Mouse (Mus musculus) heart, embryonic 16.5 days (tissue): ENCODE measurements around the gene Camkmt. TPM values are rescaled to one million over a fixed set of nuclear protein-coding genes. Genes with fewer than 3 reads are reported as not detected.

Experiments used
- ATAC-seq: fragments of 200-750 bp; cut with Nextera tagmentation; replicated peaks from 2 replicates; pipeline ENCODE4 v1.8.0; 2017; ENCODE audit warnings: moderate number of reproducible peaks; ENCODE audit not compliant: insufficient read depth, low FRiP score; ENCODE audit errors: extremely low read depth
- H3K27ac ChIP-seq: fragments of 300-500 bp; sonication (generic); 2 replicates; pipeline ENCODE4 v1.5.1; 2014; ENCODE audit warnings: mild to moderate bottlenecking, low read length, control low read depth, moderate library complexity
- H3K27me3 ChIP-seq: fragments of 300-500 bp; sonication (generic); 2 replicates; pipeline ENCODE4 v1.6.1; 2014; ENCODE audit warnings: low read length, mixed read lengths; ENCODE audit not compliant: control insufficient read depth, insufficient read depth
- H3K36me3 ChIP-seq: fragments of 300-500 bp; sonication (generic); 2 replicates; pipeline ENCODE4 v1.6.1; 2014; ENCODE audit not compliant: control insufficient read depth, insufficient read depth
- H3K4me1 ChIP-seq: fragments of 300-500 bp; sonication (generic); 2 replicates; pipeline ENCODE4 v1.6.1; 2014; ENCODE audit warnings: low read length, mixed read lengths; ENCODE audit not compliant: control insufficient read depth, insufficient read depth
- H3K4me2 ChIP-seq: fragments of 300-500 bp; sonication (generic); 2 replicates; pipeline ENCODE4 v1.6.1; 2014; ENCODE audit warnings: low read depth, mild to moderate bottlenecking, control low read depth, low read length
- H3K4me3 ChIP-seq: fragments of 300-500 bp; sonication (generic); 2 replicates; pipeline ENCODE4 v1.5.1; 2014; ENCODE audit warnings: mild to moderate bottlenecking, control low read depth, low read length
- H3K9ac ChIP-seq: fragments of 300-500 bp; sonication (generic); 2 replicates; pipeline ENCODE4 v1.6.1; 2014; ENCODE audit warnings: low read length, control low read depth
- H3K9me3 ChIP-seq: fragments of 300-500 bp; sonication (generic); replicated peaks from 2 replicates; pipeline ENCODE4 v1.6.1; 2016; ENCODE audit warnings: low read length; ENCODE audit not compliant: control insufficient read depth
- WGBS: fragments of 180-500 bp; shearing (Covaris S2); extraction: QIAGEN DNeasy Blood & Tissue Kit; methylation state at CpG from one replicate; pipeline ENCODE4 v1.1.7; 2014; 5-methylcytosine and 5-hydroxymethylcytosine counted together
- polyA plus RNA-seq: library from polyadenylated mRNA; unstranded; fragments of >200 nt; fragmentation: Nextera tagmentation; extraction: Ambion mirVana; gene quantifications from 2 replicates; pipeline ENCODE4 v1.2.1, GENCODE M21; 2015

Gene Camkmt
- polyA plus RNA-seq, 1 experiment from 2014 or later: 6.7 TPM

- Histone ChIP-seq H3K9me3 (peaks cover 12% of the 10 kb centered on the region), H3K36me3 (peaks cover 18% of the 10 kb centered on the region), H3K4me3 (no peak overlapping the region), H3K4me2 (no peak overlapping the region), H3K27me3 (no peaks in the 10 kb centered on the region), H3K27ac (no peak overlapping the region), H3K9ac (no peak overlapping the region), H3K4me1 (no peaks in the 10 kb centered on the region)
- no peak for ATAC-seq
- WGBS: 87% methylated on average over 3 of the region's 3 CpGs
Observed at GRCm38 (mm10) chr17:85100232-85100631, 9.9 kb downstream of the Camkmt start.

- Histone ChIP-seq H3K4me2 (no peak overlapping the region), H3K9me3 (peaks cover 12% of the 10 kb centered on the region), H3K9ac (no peak overlapping the region), H3K27ac (no peak overlapping the region), H3K27me3 (no peaks in the 10 kb centered on the region), H3K36me3 (peaks cover 18% of the 10 kb centered on the region), H3K4me3 (no peak overlapping the region), H3K4me1 (no peaks in the 10 kb centered on the region)
- no peak for ATAC-seq
- WGBS: 80% methylated on average over 7 of the region's 7 CpGs
Observed at GRCm38 (mm10) chr17:85101751-85102150, 11.4 kb downstream of the Camkmt start.

GRCm38 (mm10) chr17:85103310-85103709 lies 13.0 kb downstream of the Camkmt start:
- Histone ChIP-seq H3K4me2 (no peak overlapping the region), H3K27me3 (no peaks in the 10 kb centered on the region), H3K27ac (no peak overlapping the region), H3K4me3 (no peak overlapping the region), H3K36me3 (peaks cover 6% of the 10 kb centered on the region), H3K4me1 (no peaks in the 10 kb centered on the region), H3K9me3 (peaks cover 9% of the 10 kb centered on the region), H3K9ac (no peak overlapping the region)
- WGBS: 50% methylated on average over 2 of the region's 2 CpGs
- ATAC-seq: no peak

DNA sequence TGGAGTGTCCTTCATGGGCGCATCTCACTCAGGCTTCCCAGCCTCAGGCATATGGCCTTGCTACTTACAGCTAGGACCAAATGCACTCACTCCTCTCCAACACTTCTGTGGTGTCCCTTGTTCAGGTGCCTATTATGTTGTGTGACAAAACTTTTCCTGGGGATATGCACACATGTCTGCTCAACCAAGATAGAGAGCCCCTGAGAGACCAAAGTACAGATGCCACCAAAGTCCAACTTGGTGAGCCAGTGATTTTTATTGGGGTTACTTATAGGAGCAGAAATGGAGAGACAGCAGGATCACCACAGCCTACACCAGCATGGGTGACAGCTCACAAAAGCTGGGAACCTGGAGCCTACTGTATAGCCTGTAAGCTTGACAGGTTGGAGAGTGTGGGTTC lies 20.3 kb downstream of the Camkmt start:
- 100% methylated on average over 1 of the region's 1 CpGs for WGBS
- H3K27me3 ChIP-seq: no peaks in the 10 kb centered on the region
- ATAC-seq: no peak
- no peak overlapping the region for H3K4me2 ChIP-seq
- no peaks in the 10 kb centered on the region; the same call in 1 of the 2 replicates for H3K9me3 ChIP-seq
- H3K4me1 ChIP-seq: no peaks in the 10 kb centered on the region
- H3K4me3 ChIP-seq: no peak overlapping the region
- no peak overlapping the region for H3K9ac ChIP-seq
- H3K36me3 ChIP-seq: no peaks in the 10 kb centered on the region
- H3K27ac ChIP-seq: no peak overlapping the region

- Histone ChIP-seq H3K4me2 (no peak overlapping the region), H3K4me3 (no peak overlapping the region), H3K4me1 (no peaks in the 10 kb centered on the region), H3K27me3 (no peaks in the 10 kb centered on the region), H3K9me3 (no peaks in the 10 kb centered on the region; the same call in 1 of the 2 replicates), H3K9ac (no peak overlapping the region), H3K27ac (no peak overlapping the region), H3K36me3 (no peaks in the 10 kb centered on the region)
- ATAC-seq: no peak
- WGBS: 79% methylated on average over 8 of the region's 8 CpGs
Observed at GRCm38 (mm10) chr17:85113441-85113840, 23.1 kb downstream of the Camkmt start.

DNA sequence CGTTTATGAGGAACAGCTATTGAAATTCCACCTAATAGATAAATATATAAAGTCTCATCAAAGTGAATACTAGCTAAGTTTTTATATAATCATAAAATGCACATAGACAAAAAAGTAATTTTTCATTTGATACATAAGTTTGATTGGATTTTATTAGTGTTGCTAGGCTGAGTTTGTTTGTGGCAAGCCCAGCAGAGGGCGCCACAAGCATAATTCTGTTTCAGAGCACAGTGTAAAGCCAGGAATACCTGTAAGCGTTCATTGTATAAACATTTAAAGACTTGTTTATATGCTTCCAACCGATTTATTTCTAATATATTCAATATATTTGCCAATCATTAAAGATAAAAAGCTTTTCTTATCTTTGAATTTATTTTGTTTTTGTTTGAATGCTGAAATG lies 26.3 kb downstream of the Camkmt start:
- Histone ChIP-seq H3K4me3 (no peak overlapping the region), H3K4me1 (peaks cover 6% of the 10 kb centered on the region), H3K9ac (no peak overlapping the region), H3K36me3 (no peaks in the 10 kb centered on the region), H3K27me3 (no peaks in the 10 kb centered on the region), H3K27ac (no peak overlapping the region), H3K4me2 (no peak overlapping the region), H3K9me3 (no peaks in the 10 kb centered on the region)
- no peak for ATAC-seq
- WGBS: 29% methylated on average over 4 of the region's 4 CpGs

DNA sequence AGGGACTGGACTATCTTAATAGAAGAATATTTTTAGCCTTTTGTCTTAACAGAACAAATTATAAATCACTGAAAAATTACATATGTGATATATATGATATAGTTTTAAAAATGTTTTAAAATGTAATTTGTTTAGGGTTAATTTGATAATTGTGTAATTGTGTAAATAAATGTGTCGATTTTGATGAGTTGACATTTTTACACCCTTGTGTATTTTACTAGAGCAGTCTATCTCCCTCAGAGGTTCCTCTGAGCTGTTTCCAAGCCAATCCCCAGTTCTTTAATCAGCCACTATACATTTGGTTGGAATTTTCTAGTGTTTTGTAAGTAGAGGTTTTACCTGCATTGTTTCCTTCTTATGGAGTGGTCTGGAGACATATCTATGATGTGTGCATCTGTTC lies 48.0 kb downstream of the Camkmt start:
- H3K4me2 ChIP-seq: no peak overlapping the region
- H3K27me3 ChIP-seq: no peaks in the 10 kb centered on the region
- no peaks in the 10 kb centered on the region for H3K4me1 ChIP-seq
- H3K36me3 ChIP-seq: no peaks in the 10 kb centered on the region
- ATAC-seq: no peak
- H3K9ac ChIP-seq: no peak overlapping the region
- WGBS: 72% methylated on average over 1 of the region's 1 CpGs
- no peak overlapping the region for H3K27ac ChIP-seq
- H3K9me3 ChIP-seq: no peaks in the 10 kb centered on the region
- H3K4me3 ChIP-seq: no peak overlapping the region

- no peaks in the 10 kb centered on the region for H3K9me3 ChIP-seq
- H3K9ac ChIP-seq: no peak overlapping the region
- no peak overlapping the region for H3K4me2 ChIP-seq
- WGBS: 75% methylated on average over 3 of the region's 3 CpGs
- no peak for ATAC-seq
- H3K27me3 ChIP-seq: no peaks in the 10 kb centered on the region
- H3K4me3 ChIP-seq: no peak overlapping the region
- no peaks in the 10 kb centered on the region for H3K4me1 ChIP-seq
- no peaks in the 10 kb centered on the region for H3K36me3 ChIP-seq
- H3K27ac ChIP-seq: no peak overlapping the region
Observed at GRCm38 (mm10) chr17:85141621-85142020, 51.3 kb downstream of the Camkmt start.

DNA sequence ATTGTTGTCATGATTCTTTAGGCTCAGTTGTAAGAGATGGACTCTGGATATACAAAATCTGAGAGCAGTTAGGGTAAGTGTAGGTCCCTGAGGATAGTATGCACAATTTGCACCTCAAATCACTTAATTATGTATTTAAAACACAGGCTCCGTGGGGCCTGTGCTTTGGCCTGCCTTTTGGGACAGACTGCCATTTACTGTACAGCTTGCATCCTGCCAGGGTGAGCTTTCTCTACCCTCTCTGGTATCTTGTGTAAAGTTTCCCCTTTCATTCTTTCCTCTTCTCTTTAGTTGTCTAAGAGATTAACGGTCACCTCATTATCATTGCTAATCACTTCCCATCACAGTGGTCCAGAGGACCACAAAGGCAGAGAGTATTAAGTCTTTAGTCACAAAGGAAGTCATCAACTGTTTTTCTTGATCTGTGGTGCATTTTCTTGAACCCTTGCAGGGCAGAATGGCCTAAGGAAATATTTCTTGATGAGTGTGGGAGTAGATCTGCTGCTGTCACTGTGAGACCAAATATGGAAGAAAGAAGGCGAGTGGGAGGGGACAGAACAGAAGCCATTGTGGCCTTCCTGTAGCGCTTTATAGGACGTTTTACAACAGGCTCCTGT lies 52.3 kb downstream of the Camkmt start:
- no peak for ATAC-seq
- Histone ChIP-seq H3K4me3 (no peak overlapping the region), H3K27me3 (no peaks in the 10 kb centered on the region), H3K27ac (no peak overlapping the region), H3K9me3 (no peaks in the 10 kb centered on the region), H3K4me2 (no peak overlapping the region), H3K4me1 (no peaks in the 10 kb centered on the region), H3K36me3 (no peaks in the 10 kb centered on the region), H3K9ac (no peak overlapping the region)
- WGBS: 60% methylated on average over 5 of the region's 5 CpGs
